Mouse (Mus musculus): Measurements from ENCODE around the gene Gm3286. TPM values are rescaled to one million over a fixed set of nuclear protein-coding genes. Genes with fewer than 3 reads are reported as not detected.
"Not testable (repeated sequence)": the region's sequence is repeated elsewhere in the genome, so short reads cannot be mapped to it uniquely, and the experiment has no call there.

Gm3286 gene
- polyA plus RNA-seq (2014; fragmentation: Nextera tagmentation; extraction: Ambion mirVana) = not detected in 2 replicates

DNA sequence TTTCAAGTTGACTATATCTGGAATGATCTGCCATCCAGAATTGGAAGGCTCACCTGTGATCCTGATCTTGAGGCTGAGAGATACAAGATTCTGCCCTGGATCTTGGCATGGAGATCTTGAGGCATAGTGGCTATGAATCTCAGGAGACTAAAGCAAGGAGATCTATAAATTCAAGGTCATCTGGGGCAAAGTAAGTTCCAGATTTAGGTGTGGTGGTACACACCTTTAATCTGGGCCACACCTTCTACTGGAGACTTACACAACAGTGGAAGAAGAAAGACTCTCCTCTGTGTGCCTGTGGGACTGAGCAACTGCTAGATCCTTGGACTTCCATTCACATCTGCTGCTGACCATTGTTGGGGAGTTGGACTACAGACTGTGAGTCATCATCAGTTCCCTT lies at the start of gene Gm3286:
Gm3286 (plus strand) TSS at position 301 of the 400 bp plus-strand sequence.
- not testable (repeated sequence) for H3K36me3 ChIP-seq (ENCODE audit: control insufficient read depth, insufficient read depth, low read length); H3K4me1 ChIP-seq (ENCODE audit: control insufficient read depth, insufficient read depth, low read length); H3K27me3 ChIP-seq (replicated peaks; ENCODE audit: control insufficient read depth, insufficient read depth, low read length); H3K4me3 ChIP-seq (ENCODE audit: low read depth, low read length); ATAC-seq; H3K9ac ChIP-seq (ENCODE audit: low read length); H3K9me3 ChIP-seq (replicated peaks; ENCODE audit: control insufficient read depth, low read length); DNase-seq (ENCODE audit: low spot score); H3K4me2 ChIP-seq (ENCODE audit: low read length); H3K27ac ChIP-seq (ENCODE audit: low read depth, low read length)

Other genes starting within 250 kb of the Gm3286 start
- gene Gm10424, start 238.0 kb upstream of the Gm3286 start, polyA plus RNA-seq (2014; fragmentation: Nextera tagmentation; extraction: Ambion mirVana) = not detected in 2 replicates
- not detected in 2 replicates for gene Gm3259, start 204.8 kb upstream of the Gm3286 start, polyA plus RNA-seq (2014; fragmentation: Nextera tagmentation; extraction: Ambion mirVana)
- gene D5Ertd577e, start 54.0 kb upstream of the Gm3286 start, polyA plus RNA-seq (2014; fragmentation: Nextera tagmentation; extraction: Ambion mirVana) = not detected in 2 replicates
- gene Gm7971, start 84.1 kb downstream of the Gm3286 start, polyA plus RNA-seq (2014; fragmentation: Nextera tagmentation; extraction: Ambion mirVana) = not detected in 2 replicates
- gene Gm7978, start 225.4 kb downstream of the Gm3286 start, polyA plus RNA-seq (2014; fragmentation: Nextera tagmentation; extraction: Ambion mirVana) = not detected in 2 replicates
- not detected in 2 replicates for gene Gm7982, start 231.3 kb downstream of the Gm3286 start, polyA plus RNA-seq (2014; fragmentation: Nextera tagmentation; extraction: Ambion mirVana)